Mouse (Mus musculus) neutrophil, adult 83 days (primary cell): Measurements from ENCODE around the gene Glrx2. TPM values are rescaled to one million over a fixed set of nuclear protein-coding genes. Genes with fewer than 3 reads are reported as not detected.

Experiments
- total RNA-seq, 2 experiments: library from RNA; stranded (reverse); gene quantifications; one replicate each; pipeline ENCODE4 v1.2.4; 2023

Glrx2 gene
- 10 to 100 TPM; 27.0 to 32.6 TPM for total RNA-seq

DNA sequence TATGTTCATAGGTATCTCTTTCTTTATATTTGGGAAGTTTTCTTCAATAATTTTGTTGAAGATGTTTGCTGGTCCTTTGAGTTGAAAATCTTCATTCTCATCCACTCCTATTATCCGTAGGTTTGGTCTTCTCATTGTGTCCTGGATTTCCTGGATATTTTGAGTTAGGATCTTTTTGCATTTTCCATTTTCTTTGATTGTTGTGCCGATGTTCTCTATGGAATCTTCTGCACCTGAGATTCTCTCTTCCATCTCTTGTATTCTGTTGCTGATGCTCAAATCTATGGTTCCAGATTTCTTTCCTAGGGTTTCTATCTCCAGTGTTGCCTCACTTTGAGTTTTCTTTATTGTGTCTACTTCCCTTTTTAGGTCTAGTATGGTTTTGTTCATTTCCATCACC lies at the start of gene Glrx2:
TSS of gene Glrx2 (plus strand) at position 301 of the 400 bp plus-strand sequence.

DNA sequence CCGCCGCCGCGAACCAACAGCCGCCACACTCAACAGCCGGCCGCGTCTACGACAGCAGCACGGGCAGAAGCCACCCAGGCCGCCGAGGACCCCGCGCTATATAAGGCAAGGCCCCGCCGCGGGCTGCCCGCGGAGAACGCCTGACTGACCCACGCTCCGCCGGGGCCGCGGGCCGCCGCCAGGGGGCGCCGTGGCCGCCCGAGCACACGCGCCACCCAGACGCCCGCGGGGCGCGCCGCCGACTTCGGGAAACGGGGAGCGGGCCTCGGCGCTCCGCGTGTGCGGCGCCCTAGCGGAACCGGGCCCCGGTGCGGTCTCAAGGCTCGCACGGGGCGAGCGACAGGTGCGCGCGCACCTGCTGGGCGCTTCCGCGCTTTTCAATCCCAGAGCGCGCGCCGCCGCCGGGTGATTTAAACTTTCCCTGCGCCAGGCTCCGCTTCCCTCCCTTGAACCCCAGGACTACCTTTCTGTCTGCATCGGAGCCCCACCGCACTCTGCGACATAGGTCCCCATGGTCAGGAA lies 13.3 kb upstream of the Glrx2 start, which contains the start of gene Cdc73:
TSS of gene Cdc73 (minus strand) at position 153 of the 522 bp plus-strand sequence.

DNA sequence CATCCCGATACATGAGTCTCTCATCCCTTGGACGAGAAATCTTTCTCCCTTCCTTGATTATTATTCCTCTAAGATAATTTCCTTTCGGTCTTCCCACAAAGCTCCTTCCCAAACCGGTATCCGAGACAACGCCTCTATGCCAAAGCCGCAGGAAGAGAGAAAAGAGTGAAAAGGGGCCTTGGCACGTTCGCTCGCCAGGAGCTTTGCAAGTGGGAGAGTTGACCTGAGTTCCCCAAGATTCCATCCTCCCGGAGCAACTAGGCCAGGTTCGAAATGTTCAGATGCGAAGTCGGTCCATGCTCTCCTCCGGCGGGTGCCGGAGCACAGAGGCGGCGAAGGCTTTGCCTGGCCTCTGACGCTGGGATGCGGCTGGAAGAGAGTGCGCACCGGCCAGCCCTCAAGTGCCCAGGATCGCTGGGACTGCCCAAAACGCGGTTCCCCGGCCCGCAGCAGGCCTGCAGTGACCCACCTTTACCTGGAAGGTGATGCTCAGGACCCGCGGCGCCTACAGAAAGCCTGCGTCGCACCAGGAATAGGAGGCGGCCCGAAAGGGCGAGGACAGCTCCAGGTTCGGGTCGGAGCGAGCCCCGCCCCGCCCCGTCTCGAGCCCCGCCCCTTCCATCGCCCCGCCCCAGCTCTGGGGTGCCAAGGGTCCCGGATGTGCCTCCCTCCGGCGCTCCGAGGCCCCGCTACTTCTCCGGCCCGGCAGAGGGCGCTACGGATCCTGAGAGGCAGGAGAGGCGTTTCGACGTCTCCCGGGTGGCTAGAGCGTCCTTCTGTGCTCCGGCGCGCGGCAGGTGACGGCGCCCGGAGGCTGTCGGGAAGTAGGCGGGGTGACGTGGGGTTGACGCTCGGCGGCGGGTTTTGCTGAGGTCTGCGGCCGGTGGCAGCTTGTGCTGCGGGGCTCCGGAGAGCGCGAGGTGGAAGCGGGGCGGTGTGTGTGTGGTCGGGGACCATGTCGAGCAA lies 60.6 kb downstream of the Glrx2 start, which contains the start of the genes Trove2 and Uchl5:
TSS of gene Trove2 (minus strand) at position 623 of the 966 bp plus-strand sequence.
TSS of gene Uchl5 (plus strand) at position 827 of the 966 bp plus-strand sequence.

Other genes starting within 250 kb of the Glrx2 start
- gene B3galt2, start 75.7 kb upstream of the Glrx2 start, total RNA-seq: not detected
- 10 to 100 TPM; 53.2 to 57.8 TPM for gene Cdc73, start 13.4 kb upstream of the Glrx2 start, total RNA-seq
- 1 to 10 TPM; 1.5 to 1.7 TPM for gene Trove2, start 60.7 kb downstream of the Glrx2 start, total RNA-seq
- gene Uchl5, start 60.9 kb downstream of the Glrx2 start, total RNA-seq: 10 to 100 TPM; 27.9 to 32.6 TPM